Mouse (Mus musculus) left cerebral cortex, adult 9 months (tissue): Measurements from ENCODE around the gene Dek.

Experiments
- DNase-seq, 2 experiments: peaks; one replicate each; pipeline ENCODE4 v3.0.0; 2022; ENCODE audit warnings: low spot score in 2 of 2

Dek gene

DNA sequence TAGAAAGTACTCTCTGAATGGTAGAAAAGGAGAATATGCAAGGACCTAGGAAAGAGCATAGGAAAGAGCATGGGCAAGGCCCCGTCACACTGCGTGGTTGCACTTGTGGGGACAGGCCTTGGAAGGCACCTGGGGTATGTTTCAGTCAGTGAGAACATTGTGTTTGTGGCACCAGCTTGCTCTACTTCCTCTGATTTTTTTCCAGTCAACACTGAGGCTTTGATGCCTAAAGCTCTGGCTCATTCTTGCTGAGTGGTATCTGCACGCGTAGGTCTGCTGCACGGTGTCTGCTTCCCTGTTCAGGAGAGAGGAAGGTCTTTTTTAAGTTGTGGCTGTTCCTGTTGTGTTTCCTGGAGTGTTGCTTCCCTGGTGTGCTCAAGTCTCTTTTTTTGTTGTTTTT lies 49.2 kb downstream of the Dek start:
- no peak for DNase-seq

DNA sequence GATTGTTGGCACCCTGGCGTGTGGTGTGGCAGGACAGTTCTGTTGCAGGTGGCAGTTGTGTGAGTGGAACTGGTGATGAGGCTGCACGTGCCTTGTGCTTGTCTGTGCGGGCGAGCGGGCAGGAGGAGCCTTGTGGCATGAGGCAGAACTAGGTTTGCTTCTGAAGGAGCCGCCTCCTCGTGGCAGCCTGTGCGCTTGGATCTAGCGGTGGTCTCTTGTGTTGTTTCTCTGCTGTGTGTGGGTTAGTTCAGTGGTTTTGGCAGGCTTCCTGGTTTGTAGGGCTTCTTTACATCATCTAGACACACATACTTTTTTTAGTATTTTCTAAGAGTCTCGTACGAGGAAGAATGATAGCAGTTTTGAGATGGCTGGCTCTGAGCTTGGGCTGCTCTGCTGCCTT lies 49.9 kb downstream of the Dek start:
- peak; percentile 32 to 72 for DNase-seq

DNA sequence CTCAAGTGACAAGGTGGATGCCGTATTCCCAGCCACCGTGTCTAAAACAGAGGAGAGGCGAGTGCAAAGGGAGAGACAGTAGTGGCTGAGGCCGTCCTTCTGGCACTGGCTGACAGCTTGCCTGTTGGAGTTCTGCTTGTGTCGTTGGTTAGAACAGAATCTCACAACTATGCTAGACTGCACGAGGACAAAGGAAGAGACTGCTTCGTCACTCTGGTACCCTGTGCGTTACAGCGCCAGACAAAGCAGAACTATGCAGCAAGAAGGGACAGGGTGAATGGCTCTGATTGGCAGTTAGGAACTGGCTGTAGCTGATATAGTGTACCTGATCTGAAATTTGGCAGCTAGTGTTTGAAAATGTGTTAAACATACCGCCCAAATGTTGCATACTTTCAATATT lies 52.0 kb downstream of the Dek start:
- no peak for DNase-seq

DNA sequence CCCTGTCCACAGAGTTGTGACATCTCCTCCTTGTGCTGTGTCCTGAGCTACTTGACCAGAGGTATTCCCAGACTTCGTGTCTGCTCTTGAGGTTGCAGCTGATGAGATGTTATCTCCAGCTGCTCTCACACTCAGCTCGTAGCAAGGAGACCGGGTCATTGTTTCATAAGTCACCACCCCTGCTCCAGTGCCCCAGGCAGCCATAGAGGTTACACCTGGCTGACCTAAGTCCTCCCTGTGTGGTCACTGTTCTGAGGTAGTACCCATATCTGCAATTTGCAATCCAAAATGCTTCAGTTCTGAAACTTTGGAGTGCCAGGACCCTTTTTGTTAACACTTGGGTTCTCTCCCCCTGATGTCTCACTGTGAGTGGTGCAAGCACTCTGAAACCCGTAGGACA lies 56.0 kb downstream of the Dek start:
- DNase-seq: no peak

DNA sequence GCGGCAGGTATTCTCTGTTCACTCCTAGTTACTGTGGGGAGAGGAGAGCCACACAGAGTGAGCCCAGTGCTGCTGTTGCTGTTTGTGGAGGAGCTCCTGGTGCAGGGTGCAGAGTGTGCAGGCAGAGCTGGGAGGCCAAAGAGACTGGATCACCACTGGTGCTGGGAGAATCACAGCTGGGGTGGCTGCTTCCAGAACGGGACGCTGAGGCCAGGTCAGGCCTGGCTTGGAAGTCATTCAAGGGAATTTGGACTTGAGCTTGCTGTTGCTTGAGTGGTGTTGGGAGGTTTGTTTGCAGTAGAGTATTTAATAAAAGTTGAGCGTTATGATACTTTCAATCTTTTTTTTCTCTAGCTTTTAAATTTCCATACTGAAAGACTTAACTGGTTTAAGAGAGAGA lies 58.0 kb downstream of the Dek start:
- DNase-seq: no peak

DNA sequence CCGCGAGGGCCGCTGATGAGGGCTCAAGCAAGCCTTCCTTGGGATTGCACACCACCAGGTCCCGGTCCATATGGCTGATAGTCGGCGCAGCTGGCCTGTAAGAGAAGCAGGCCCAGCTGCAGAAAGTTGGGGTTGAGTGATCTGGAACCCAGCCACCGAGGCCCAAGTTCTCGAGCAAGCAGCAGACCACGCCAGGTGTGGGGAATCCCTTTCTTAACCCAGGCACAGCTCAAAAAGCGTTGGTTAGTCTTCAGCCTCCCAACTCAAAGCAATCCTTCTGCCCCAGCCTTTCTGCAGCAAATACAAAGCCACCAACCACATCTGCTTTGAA lies 61.4 kb downstream of the Dek start, which contains the start of gene Tpmt:
Gene Tpmt, minus strand, starts transcription at position 121 of the 331 bp plus-strand sequence.
- no peak for DNase-seq

DNA sequence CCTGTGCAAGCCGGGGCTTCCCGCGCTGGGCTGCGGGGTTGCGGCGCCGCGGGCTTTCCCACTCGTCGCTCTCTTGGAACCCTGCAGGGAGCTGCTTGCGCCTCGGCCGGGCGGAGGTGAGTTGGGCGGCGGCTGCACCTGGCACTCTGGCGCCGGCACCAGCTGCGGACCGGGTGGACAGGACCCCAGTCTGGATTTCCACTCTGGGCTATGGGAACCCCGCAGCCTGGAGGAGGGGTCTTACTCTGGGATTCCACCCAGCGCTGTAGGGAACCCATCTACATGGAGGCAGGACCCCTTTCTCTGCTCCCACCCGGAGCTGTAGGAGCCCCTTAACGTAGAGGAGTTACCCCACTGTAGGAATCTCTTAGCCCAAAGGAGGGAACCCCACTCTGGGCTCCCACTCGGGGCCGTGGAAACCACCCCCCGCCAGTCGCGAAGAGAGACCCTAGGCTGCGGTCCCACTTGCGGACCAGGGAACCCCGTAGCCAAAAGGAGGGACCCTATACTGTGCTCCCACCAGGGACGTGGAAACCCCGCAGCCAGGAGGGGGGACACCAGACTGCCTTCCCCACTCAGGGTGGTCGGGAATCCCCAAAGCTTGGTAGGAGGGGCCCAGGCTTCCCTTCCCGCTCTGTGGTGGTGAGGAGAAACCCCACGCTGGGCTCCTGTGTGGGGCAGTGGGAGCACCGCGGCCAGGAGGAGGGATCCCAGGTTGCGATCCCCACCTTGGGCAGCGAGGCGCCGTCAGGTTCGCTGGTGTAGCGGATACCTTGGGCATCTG lies 62.0 kb downstream of the Dek start:
- DNase-seq: no peak

DNA sequence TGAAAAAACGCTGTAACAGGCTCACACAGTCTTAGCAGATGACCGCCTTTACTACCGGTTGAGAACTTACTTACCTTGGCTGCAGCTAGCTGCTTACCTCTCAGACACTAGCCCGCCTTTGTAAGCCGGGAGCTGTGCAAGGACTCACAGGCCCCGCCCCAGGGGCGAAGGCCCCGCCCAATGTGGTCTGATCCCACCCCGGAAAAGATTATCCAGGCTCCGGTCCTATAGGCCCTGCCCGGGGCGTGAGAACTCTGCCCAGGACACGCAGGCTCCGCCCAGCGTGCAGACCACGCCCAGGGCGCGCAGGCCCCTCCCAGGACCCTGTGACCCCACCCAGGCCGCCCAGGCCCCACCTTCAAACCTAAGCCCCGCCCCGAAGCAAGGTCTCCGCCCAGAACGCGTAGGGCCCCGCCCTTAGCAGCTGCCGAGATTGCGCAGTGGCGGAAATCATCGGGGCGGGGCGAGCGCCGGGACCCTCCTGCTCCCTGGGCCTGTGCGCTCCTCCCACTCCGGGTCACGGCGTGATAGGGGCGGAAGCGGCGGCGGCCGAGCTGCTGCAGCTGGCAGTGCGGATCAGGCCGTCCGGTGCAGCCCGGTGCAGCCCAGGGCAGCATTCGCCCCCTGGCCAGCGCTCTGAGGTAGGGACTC lies 62.8 kb downstream of the Dek start, which contains the start of gene Kdm1b:
Gene Kdm1b, plus strand, starts transcription at position 470 of the 651 bp plus-strand sequence.
- DNase-seq: peak; percentile 94 to 97

DNA sequence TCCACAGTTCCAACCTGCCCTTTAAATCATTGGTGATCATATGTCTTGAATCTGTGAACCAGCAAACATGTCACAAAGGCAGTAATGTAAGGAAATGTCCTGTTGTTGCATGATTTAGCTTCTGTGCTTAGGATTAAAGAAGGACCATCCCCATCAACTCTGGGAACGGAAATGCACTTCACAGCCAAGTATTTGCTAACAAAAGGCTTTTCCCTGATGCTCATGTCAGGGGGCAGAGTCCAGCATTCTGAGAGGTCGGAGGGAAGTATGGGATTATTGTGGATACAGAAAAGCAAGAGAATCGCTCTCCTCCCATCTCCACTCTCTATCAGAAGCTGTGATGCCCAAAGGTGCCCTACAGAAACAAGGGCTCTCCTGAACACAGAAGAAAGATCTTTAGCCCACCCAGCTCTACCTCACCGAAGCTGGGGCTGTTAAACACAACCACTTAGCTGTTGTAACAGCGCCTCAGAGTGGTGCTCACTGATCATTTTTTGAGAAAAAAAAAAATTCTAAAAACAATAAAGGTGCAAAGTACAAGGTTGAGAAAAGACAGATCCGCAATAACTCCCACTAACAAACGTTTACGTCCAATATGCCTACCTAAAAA lies 63.9 kb downstream of the Dek start:
- DNase-seq: no peak

DNA sequence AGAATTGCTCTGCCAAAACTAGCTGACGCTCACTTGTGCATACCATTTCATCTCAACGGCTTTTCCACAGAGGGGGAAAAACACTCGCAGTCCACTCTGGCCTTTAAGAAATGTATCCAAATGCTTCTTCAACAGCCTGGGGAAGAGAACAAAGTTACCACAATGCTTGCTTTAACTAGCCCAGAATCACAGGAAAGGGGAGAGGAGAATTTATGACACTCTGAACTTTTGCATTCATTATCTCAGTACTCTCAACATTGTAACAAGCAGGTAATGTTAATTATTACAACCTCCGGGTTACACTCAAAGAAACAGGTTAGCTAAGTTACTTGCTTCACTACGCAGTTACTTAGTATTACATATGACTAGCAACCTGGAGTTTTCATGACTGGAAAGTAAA lies 65.9 kb downstream of the Dek start:
- no peak for DNase-seq

DNA sequence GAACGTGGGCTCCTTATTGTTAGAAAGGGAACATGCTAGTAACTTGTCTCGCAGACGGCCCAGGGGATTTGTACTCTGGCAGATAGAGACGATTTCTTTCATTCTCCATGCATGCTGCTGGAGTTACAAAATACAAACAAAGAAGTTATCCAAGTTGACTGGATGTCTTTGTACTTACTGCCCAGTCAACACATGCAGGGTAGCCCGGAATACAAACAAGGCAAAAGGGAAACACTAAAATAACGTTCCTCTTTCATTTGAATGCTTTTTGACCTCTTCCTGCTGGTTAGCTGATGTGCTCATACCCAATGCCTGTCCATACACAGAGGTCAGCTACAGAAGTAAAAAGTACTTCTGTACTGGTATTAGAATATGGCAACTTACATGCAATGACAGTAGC lies 68.1 kb downstream of the Dek start:
- no peak for DNase-seq
